Mouse (Mus musculus): ENCODE data around the gene Eps15l1. TPM values are rescaled to one million over a fixed set of nuclear protein-coding genes. Genes with fewer than 3 reads are reported as not detected.

Gene Eps15l1
- polyA plus RNA-seq, 1 experiment from 2014 or later: 61.4 TPM

- Histone ChIP-seq H3K9me3 (replicated peaks) (no peaks in the 10 kb centered on the region), H3K36me3 (ENCODE audit: poor library complexity, severe bottlenecking) (peaks cover 91% of the 10 kb centered on the region), H3K4me3 (no peak overlapping the region), H3K27ac (0 out of 2 replicates have a peak overlapping the region, but pooled peaks have one; percentile 25), H3K9ac (no peak overlapping the region), H3K4me1 (no peaks in the 10 kb centered on the region), H3K27me3 (no peaks in the 10 kb centered on the region), H3K4me2 (no peak overlapping the region)
- ATAC-seq: no peak
- 85% methylated on average over 4 of the region's 4 CpGs for WGBS
Measured at GRCm38 (mm10) chr8:72343725-72344124, 77.5 kb downstream of the Eps15l1 start.

- ATAC-seq: no peak
- no peaks in the 10 kb centered on the region for H3K4me1 ChIP-seq
- 88% methylated on average over 5 of the region's 5 CpGs for WGBS
- no peak overlapping the region for H3K4me3 ChIP-seq
- H3K27ac ChIP-seq: no peak overlapping the region
- H3K9ac ChIP-seq: no peak overlapping the region
- peaks cover 91% of the 10 kb centered on the region for H3K36me3 ChIP-seq (ENCODE audit: poor library complexity, severe bottlenecking)
- H3K4me2 ChIP-seq: no peak overlapping the region
- H3K9me3 ChIP-seq (replicated peaks): no peaks in the 10 kb centered on the region
- no peaks in the 10 kb centered on the region for H3K27me3 ChIP-seq
Measured at GRCm38 (mm10) chr8:72342556-72343300, 78.5 kb downstream of the Eps15l1 start.

GRCm38 (mm10) chr8:72337034-72337433 is 84.2 kb downstream of the Eps15l1 start:
- Histone ChIP-seq H3K4me1 (no peaks in the 10 kb centered on the region), H3K27me3 (no peaks in the 10 kb centered on the region), H3K27ac (no peak overlapping the region), H3K9me3 (replicated peaks) (no peaks in the 10 kb centered on the region), H3K9ac (no peak overlapping the region), H3K4me2 (no peak overlapping the region), H3K36me3 (ENCODE audit: poor library complexity, severe bottlenecking) (peaks cover 67% of the 10 kb centered on the region), H3K4me3 (no peak overlapping the region)
- ATAC-seq: no peak

GRCm38 (mm10) chr8:72336273-72336672 is 85.0 kb downstream of the Eps15l1 start:
- H3K27ac ChIP-seq: no peak overlapping the region
- no peaks in the 10 kb centered on the region for H3K9me3 ChIP-seq (replicated peaks)
- no peak overlapping the region for H3K4me3 ChIP-seq
- WGBS: 87% methylated on average over 2 of the region's 2 CpGs
- H3K4me2 ChIP-seq: no peak overlapping the region
- ATAC-seq: no peak
- no peaks in the 10 kb centered on the region for H3K27me3 ChIP-seq
- no peak overlapping the region for H3K9ac ChIP-seq
- peaks cover 59% of the 10 kb centered on the region for H3K36me3 ChIP-seq (ENCODE audit: poor library complexity, severe bottlenecking)
- no peaks in the 10 kb centered on the region for H3K4me1 ChIP-seq

DNA sequence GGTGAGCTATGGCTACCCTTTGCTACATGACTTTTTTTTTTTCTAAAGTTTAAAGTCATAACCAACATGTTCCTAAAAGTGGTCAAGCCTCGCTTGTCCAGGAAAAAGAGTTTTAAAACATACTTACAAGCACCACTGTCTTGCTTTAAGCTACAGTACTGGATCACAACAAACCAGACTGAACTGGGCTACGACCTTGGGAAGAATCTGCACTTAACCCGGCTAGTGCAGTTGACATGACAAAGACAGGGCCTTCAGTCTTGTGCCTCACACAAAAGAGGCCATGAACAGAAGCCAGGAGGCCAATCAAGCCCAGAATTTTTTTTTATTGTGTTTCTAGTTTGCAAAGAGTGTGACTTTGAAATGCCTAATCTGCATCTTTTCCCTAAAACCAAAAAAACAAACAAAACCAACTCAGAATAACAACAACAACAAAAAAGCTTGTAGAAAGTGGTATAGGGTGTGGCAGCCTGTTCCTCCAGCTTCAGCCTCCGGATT is 87.1 kb downstream of the Eps15l1 start:
- H3K36me3 ChIP-seq (ENCODE audit: poor library complexity, severe bottlenecking): peaks cover 38% of the 10 kb centered on the region
- no peak overlapping the region for H3K4me3 ChIP-seq
- no peak overlapping the region for H3K9ac ChIP-seq
- H3K27ac ChIP-seq: no peak overlapping the region
- no peaks in the 10 kb centered on the region for H3K4me1 ChIP-seq
- no peaks in the 10 kb centered on the region for H3K9me3 ChIP-seq (replicated peaks)
- H3K4me2 ChIP-seq: no peak overlapping the region
- no peak for ATAC-seq
- 69% methylated on average over 4 of the region's 4 CpGs for WGBS
- H3K27me3 ChIP-seq: no peaks in the 10 kb centered on the region

DNA sequence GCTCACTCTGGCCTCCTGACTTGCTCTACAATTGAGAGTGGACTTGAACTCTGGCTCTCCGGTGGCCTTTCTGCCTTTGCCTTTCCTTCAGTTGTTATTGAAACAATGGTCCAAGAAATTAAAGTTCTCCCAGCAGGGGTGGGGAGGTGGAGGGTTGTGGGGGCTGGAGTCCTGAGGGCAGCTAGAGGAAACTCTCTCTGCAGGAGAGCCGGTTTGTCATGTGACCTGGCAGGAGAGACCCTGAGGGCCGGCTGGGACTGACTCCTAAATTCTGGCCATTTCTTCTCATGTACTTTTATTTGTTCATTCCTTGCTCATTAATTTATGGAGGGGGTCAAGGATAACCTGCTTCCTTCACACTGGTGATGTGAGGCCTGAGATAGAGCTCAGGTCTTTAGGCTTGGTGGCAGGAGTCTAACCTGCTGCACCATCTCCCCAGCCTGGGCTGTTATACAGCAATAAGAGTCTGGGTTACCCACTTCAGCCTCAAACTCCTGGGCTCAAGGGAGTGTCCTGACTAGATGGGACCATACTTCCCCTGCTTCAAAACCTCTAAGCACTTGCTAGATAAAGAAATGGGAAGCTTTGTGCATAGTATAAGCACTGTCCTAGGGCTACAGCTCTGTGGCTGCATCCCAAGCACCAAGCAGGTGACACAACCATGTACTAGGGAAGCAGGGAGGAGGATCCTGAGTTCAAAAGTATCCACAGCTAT is 87.7 kb downstream of the Eps15l1 start:
- Histone ChIP-seq H3K27me3 (no peaks in the 10 kb centered on the region), H3K4me2 (no peak overlapping the region), H3K27ac (no peak overlapping the region), H3K4me1 (no peaks in the 10 kb centered on the region), H3K9me3 (replicated peaks) (no peaks in the 10 kb centered on the region), H3K9ac (no peak overlapping the region), H3K36me3 (ENCODE audit: poor library complexity, severe bottlenecking) (peaks cover 32% of the 10 kb centered on the region), H3K4me3 (no peak overlapping the region)
- 49% methylated on average over 3 of the region's 3 CpGs for whole genome bisulfite sequencing
- no peak for ATAC-seq

GRCm38 (mm10) chr8:72331631-72332030 is 89.6 kb downstream of the Eps15l1 start:
- no peaks in the 10 kb centered on the region for H3K4me1 ChIP-seq
- 94% methylated on average over 4 of the region's 4 CpGs for WGBS
- peaks cover 15% of the 10 kb centered on the region for H3K36me3 ChIP-seq (ENCODE audit: poor library complexity, severe bottlenecking)
- no peak overlapping the region for H3K4me3 ChIP-seq
- ATAC-seq: no peak
- H3K9me3 ChIP-seq (replicated peaks): no peaks in the 10 kb centered on the region
- H3K4me2 ChIP-seq: no peak overlapping the region
- H3K9ac ChIP-seq: no peak overlapping the region
- H3K27me3 ChIP-seq: no peaks in the 10 kb centered on the region
- H3K27ac ChIP-seq: no peak overlapping the region

- Histone ChIP-seq H3K4me3 (no peak overlapping the region), H3K4me2 (no peak overlapping the region), H3K9ac (no peak overlapping the region), H3K27ac (no peak overlapping the region), H3K4me1 (no peaks in the 10 kb centered on the region), H3K27me3 (no peaks in the 10 kb centered on the region), H3K36me3 (ENCODE audit: poor library complexity, severe bottlenecking) (peaks cover 10% of the 10 kb centered on the region), H3K9me3 (replicated peaks) (no peaks in the 10 kb centered on the region)
- WGBS: 84% methylated on average over 6 of the region's 6 CpGs
- no peak for ATAC-seq
Measured at GRCm38 (mm10) chr8:72330806-72331516, 90.3 kb downstream of the Eps15l1 start.

- no peaks in the 10 kb centered on the region for H3K36me3 ChIP-seq (ENCODE audit: poor library complexity, severe bottlenecking)
- no peak for ATAC-seq
- no peaks in the 10 kb centered on the region for H3K9me3 ChIP-seq (replicated peaks)
- no peak overlapping the region for H3K9ac ChIP-seq
- no peaks in the 10 kb centered on the region for H3K27me3 ChIP-seq
- no peaks in the 10 kb centered on the region for H3K4me1 ChIP-seq
- H3K27ac ChIP-seq: no peak overlapping the region
- WGBS: 93% methylated on average over 3 of the region's 3 CpGs
- no peak overlapping the region for H3K4me3 ChIP-seq
- H3K4me2 ChIP-seq: no peak overlapping the region
Measured at GRCm38 (mm10) chr8:72329116-72329515, 92.1 kb downstream of the Eps15l1 start.

DNA sequence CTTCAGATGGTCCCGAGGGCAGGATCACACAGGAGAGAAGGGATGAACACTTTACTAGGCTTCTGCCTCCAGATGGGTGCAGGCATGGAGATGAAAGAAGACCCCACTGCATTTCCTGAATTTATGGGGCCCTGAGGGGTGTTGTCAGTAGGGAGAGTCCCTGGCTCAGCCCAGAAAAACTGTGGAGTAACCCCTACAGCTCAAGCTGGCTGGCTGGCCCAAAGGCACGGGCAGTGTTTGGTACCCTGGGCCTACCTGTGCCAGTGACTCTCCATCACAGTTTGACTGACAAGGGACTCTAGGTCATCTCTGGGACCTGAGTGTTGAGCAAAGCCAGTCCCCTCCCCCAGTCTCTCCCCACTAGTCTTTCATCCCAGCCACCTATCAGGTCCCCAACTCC is 96.6 kb downstream of the Eps15l1 start:
- H3K27me3 ChIP-seq: peaks cover 38% of the 10 kb centered on the region
- ATAC-seq: no peak
- no peak overlapping the region for H3K27ac ChIP-seq
- no peak overlapping the region for H3K4me2 ChIP-seq
- H3K4me3 ChIP-seq: no peak overlapping the region
- 92% methylated on average over 2 of the region's 2 CpGs for WGBS
- H3K9me3 ChIP-seq (replicated peaks): no peaks in the 10 kb centered on the region
- H3K9ac ChIP-seq: no peak overlapping the region
- peaks cover 5% of the 10 kb centered on the region for H3K4me1 ChIP-seq
- no peaks in the 10 kb centered on the region for H3K36me3 ChIP-seq (ENCODE audit: poor library complexity, severe bottlenecking)

- H3K4me2 ChIP-seq: no peak overlapping the region
- no peak for ATAC-seq
- WGBS: 84% methylated on average over 10 of the region's 10 CpGs
Measured at GRCm38 (mm10) chr8:72324036-72324706, 97.1 kb downstream of the Eps15l1 start.

More at GRCm38 (mm10) chr8:72324036-72324706, 97.1 kb downstream of the Eps15l1 start:
- H3K4me1 ChIP-seq: peaks cover 10% of the 10 kb centered on the region
- peaks cover 43% of the 10 kb centered on the region for H3K27me3 ChIP-seq
- no peak overlapping the region for H3K4me3 ChIP-seq
- H3K9me3 ChIP-seq (replicated peaks): no peaks in the 10 kb centered on the region
- H3K36me3 ChIP-seq (ENCODE audit: poor library complexity, severe bottlenecking): no peaks in the 10 kb centered on the region
- H3K27ac ChIP-seq: no peak overlapping the region
- H3K9ac ChIP-seq: no peak overlapping the region

Measured in forebrain, embryonic 13.5 days (tissue).